11 mouse cellular contexts compared by ENCODE assay signal in genomic region chr4:125850300-125850699, GRCm38 (mm10).
A peak's percentile ranks its signal among the peaks of the same experiment; 100 is the strongest.
DNase-seq lines count a peak whose midpoint lies in the region; ATAC-seq and TF ChIP-seq lines count a peak whose summit lies in the region.
"Had no signal": no experiment of that assay in that cellular context is flagged by ENCODE, and none has a peak within 500 bp of the region (broad histone marks: within the 10 kb centered on the region; RNA-seq: fewer than 3 reads in every experiment).

No protein-coding gene starts in this region.

- TF ChIP-seq CTCF in cerebellum, adult 2 months (IDR thresholded peaks at IDR 0.05; ENCODE audit: borderline replicate concordance, insufficient read depth, low read depth, low read length), result peak; percentile 64
- peak; percentile 68 for TF ChIP-seq CTCF in liver, postnatal 0 days (IDR thresholded peaks at IDR 0.05; ENCODE audit: low read depth)

- no peak overlapping the region for H3K4me3 ChIP-seq in cerebellum, adult 2 months (replicated peaks; ENCODE audit: insufficient read depth, low read depth, low read length)
- H3K4me3 ChIP-seq in liver, postnatal 0 days (ENCODE audit: low read depth, low read length), result no peak overlapping the region
- H3K4me3 ChIP-seq: embryonic facial prominence, embryonic 15.5 days; lung, embryonic 15.5 days; stomach, embryonic 15.5 days had no signal

- peak; percentile 75 for DNase-seq in layer of hippocampus, adult 11-12 months (ENCODE audit: low spot score)
- no peak for DNase-seq in layer of hippocampus, adult 9-10 months (ENCODE audit: low spot score)
- DNase-seq in WW6 (ENCODE audit: low read depth, low spot score) (peak; percentile 22), adipocyte (ENCODE audit: low spot score) (no peak)
- peak; percentile 38 to 63 for DNase-seq in cerebellum, adult 2 months
- DNase-seq in induced T-regulatory cell, adult 2 months (ENCODE audit: low read depth), result peak; percentile 45
- peak; percentile 40 for DNase-seq in liver, postnatal 0 days
- DNase-seq in right cerebral cortex, postnatal 25 days, result peak; percentile 19

- H3K9ac ChIP-seq in liver, postnatal 0 days (replicated peaks), result no peak overlapping the region
- H3K9ac ChIP-seq: embryonic facial prominence, embryonic 15.5 days; lung, embryonic 15.5 days; stomach, embryonic 15.5 days had no signal

- no peak overlapping the region for H3K27ac ChIP-seq in cerebellum, adult 2 months (ENCODE audit: insufficient read depth, low read length)
- H3K27ac ChIP-seq in liver, postnatal 0 days (ENCODE audit: low read depth), result no peak overlapping the region
- H3K27ac ChIP-seq: embryonic facial prominence, embryonic 15.5 days; lung, embryonic 15.5 days; stomach, embryonic 15.5 days had no signal

- H3K9me3 ChIP-seq in liver, postnatal 0 days (ENCODE audit: low read length), result no peaks in the 10 kb centered on the region
- H3K9me3 ChIP-seq: embryonic facial prominence, embryonic 15.5 days; lung, embryonic 15.5 days; stomach, embryonic 15.5 days had no signal

- no peaks in the 10 kb centered on the region for H3K27me3 ChIP-seq in cerebellum, adult 2 months (ENCODE audit: control insufficient read depth, insufficient read depth, low read length)
- H3K27me3 ChIP-seq in liver, postnatal 0 days (ENCODE audit: insufficient read depth, low read length), result no peaks in the 10 kb centered on the region
- H3K27me3 ChIP-seq: embryonic facial prominence, embryonic 15.5 days; lung, embryonic 15.5 days; stomach, embryonic 15.5 days had no signal

- 8% methylated on average over 4 of the region's 4 CpGs for WGBS in cerebellum, adult 2 months
- 5% methylated on average over 4 of the region's 4 CpGs for WGBS in liver, postnatal 0 days (ENCODE audit: insufficient replicate concordance)

- ATAC-seq in liver, postnatal 0 days, result no peak

- H3K4me1 ChIP-seq in cerebellum, adult 2 months (ENCODE audit: control insufficient read depth, insufficient read depth, low read length), result no peaks in the 10 kb centered on the region
- no peaks in the 10 kb centered on the region for H3K4me1 ChIP-seq in liver, postnatal 0 days (ENCODE audit: insufficient read depth)
- H3K4me1 ChIP-seq: embryonic facial prominence, embryonic 15.5 days; lung, embryonic 15.5 days; stomach, embryonic 15.5 days had no signal

- no peaks in the 10 kb centered on the region for H3K36me3 ChIP-seq in liver, postnatal 0 days (replicated peaks; ENCODE audit: insufficient read depth, low read length)
- H3K36me3 ChIP-seq: embryonic facial prominence, embryonic 15.5 days; lung, embryonic 15.5 days; stomach, embryonic 15.5 days had no signal

- no peak for TF ChIP-seq POLR2A in cerebellum, adult 2 months (IDR thresholded peaks at IDR 0.05; ENCODE audit: borderline replicate concordance, insufficient read depth, low read length)

- TF ChIP-seq EP300 in liver, postnatal 0 days (IDR thresholded peaks at IDR 0.05; ENCODE audit: low read depth), result no peak

- no peak overlapping the region for H3K4me2 ChIP-seq in liver, postnatal 0 days (ENCODE audit: low read depth, low read length)
- H3K4me2 ChIP-seq: embryonic facial prominence, embryonic 15.5 days; lung, embryonic 15.5 days; stomach, embryonic 15.5 days had no signal

Comparison
In these comparisons a context has a peak if more than half of its experiments do, and no peak if none do; other contexts are left out.
1. DNase-seq: peak in layer of hippocampus, adult 11-12 months (single experiment), WW6 (single experiment), cerebellum, adult 2 months (2 of 2), induced T-regulatory cell, adult 2 months (single experiment), liver, postnatal 0 days (single experiment) and right cerebral cortex, postnatal 25 days (single experiment); none in layer of hippocampus, adult 9-10 months (single experiment) and adipocyte (single experiment).